Mouse (Mus musculus) lung, embryonic 16.5 days (tissue): Measurements from ENCODE around the gene Dop1b. TPM values are rescaled to one million over a fixed set of nuclear protein-coding genes. Genes with fewer than 3 reads are reported as not detected.

ENCODE experiments used
- ATAC-seq: fragments of 200-750 bp; cut with Nextera tagmentation; 2 replicates; pipeline ENCODE4 v1.8.0; 2017; ENCODE audit warnings: low read depth, mild to moderate bottlenecking, moderate library complexity
- H3K27ac ChIP-seq: fragments of 300-500 bp; sonication (generic); 2 replicates; pipeline ENCODE4 v1.5.1; 2014; ENCODE audit warnings: mild to moderate bottlenecking, control low read depth, low read length
- H3K27me3 ChIP-seq: fragments of 300-500 bp; sonication (generic); 2 replicates; pipeline ENCODE4 v1.6.1; 2014; ENCODE audit warnings: low read depth, low read length, mixed read lengths; ENCODE audit not compliant: control insufficient read depth, insufficient read depth
- H3K36me3 ChIP-seq: fragments of 300-500 bp; sonication (generic); 2 replicates; pipeline ENCODE4 v1.6.1; 2014; ENCODE audit warnings: low read length; ENCODE audit not compliant: control insufficient read depth, insufficient read depth
- H3K4me1 ChIP-seq: fragments of 300-500 bp; sonication (generic); replicated peaks from 2 replicates; pipeline ENCODE4 v1.6.1; 2014; ENCODE audit warnings: low read length, mixed read lengths; ENCODE audit not compliant: control insufficient read depth, insufficient read depth
- H3K4me2 ChIP-seq: fragments of 300-500 bp; sonication (generic); 2 replicates; pipeline ENCODE4 v1.6.1; 2014; ENCODE audit warnings: low read depth, low read length, control low read depth
- H3K4me3 ChIP-seq: fragments of 300-500 bp; sonication (generic); 2 replicates; pipeline ENCODE4 v1.5.1; 2014; ENCODE audit warnings: mild to moderate bottlenecking, low read length, control low read depth
- H3K9ac ChIP-seq: fragments of 300-500 bp; sonication (generic); 2 replicates; pipeline ENCODE4 v1.6.1; 2014; ENCODE audit warnings: low read length, control low read depth
- H3K9me3 ChIP-seq: fragments of 300-500 bp; sonication (generic); 2 replicates; pipeline ENCODE4 v1.6.1; 2016; ENCODE audit warnings: low read length; ENCODE audit not compliant: control insufficient read depth
- WGBS: fragments of 180-500 bp; shearing (Covaris S2); extraction: QIAGEN DNeasy Blood & Tissue Kit; methylation state at CpG from one replicate; pipeline ENCODE4 v1.1.7; 2014; 5-methylcytosine and 5-hydroxymethylcytosine counted together
- polyA plus RNA-seq: library from polyadenylated mRNA; unstranded; fragments of >200 nt; fragmentation: Nextera tagmentation; extraction: Ambion mirVana; gene quantifications from 2 replicates; pipeline ENCODE4 v1.2.1, GENCODE M21; 2015

Gene Dop1b
- polyA plus RNA-seq, 1 experiment from 2014 or later, result 19.3 TPM

GRCm38 (mm10) chr16:93763378-93763777 lies 51.7 kb downstream of the Dop1b start:
- ATAC-seq, result no peak
- Histone ChIP-seq H3K4me3 (no peak overlapping the region), H3K27me3 (no peaks in the 10 kb centered on the region), H3K9ac (no peak overlapping the region), H3K9me3 (no peaks in the 10 kb centered on the region), H3K27ac (no peak overlapping the region), H3K36me3 (peaks cover 7% of the 10 kb centered on the region), H3K4me1 (no peaks in the 10 kb centered on the region), H3K4me2 (no peak overlapping the region)
- 72% methylated on average over 6 of the region's 6 CpGs for whole genome bisulfite sequencing

- H3K27ac ChIP-seq, result no peak overlapping the region
- H3K9ac ChIP-seq, result no peak overlapping the region
- 0 out of 2 replicates have a peak, but pooled peaks have one; percentile 29 for ATAC-seq
- H3K4me3 ChIP-seq, result no peak overlapping the region
- no peaks in the 10 kb centered on the region for H3K4me1 ChIP-seq
- no peaks in the 10 kb centered on the region for H3K27me3 ChIP-seq
- no peaks in the 10 kb centered on the region for H3K9me3 ChIP-seq
- WGBS, result 39% methylated on average over 4 of the region's 4 CpGs
- no peak overlapping the region for H3K4me2 ChIP-seq
- H3K36me3 ChIP-seq, result peaks cover 7% of the 10 kb centered on the region
These were observed 52.9 kb downstream of the Dop1b start for GRCm38 (mm10) chr16:93764597-93764996.

DNA sequence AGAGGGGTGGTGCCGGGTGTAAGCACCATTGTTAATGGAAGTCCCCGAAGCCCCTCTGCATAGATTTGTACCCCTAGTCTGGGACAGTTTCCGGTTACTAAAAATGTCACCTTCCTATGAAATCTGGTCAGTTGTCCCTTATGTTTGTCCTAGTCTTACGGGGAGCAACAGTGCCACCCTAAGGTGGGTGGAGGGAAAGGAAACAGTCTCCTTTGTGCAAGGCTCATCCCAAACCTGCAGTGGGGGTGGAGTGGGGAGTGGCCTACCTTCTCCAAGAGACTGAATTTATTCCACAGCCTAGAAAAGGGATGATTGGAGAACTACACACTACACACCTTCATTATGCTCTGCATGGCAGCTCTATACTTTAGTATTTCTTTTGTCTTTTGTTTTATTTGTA lies 55.3 kb downstream of the Dop1b start:
- Histone ChIP-seq H3K4me2 (no peak overlapping the region), H3K4me1 (peaks cover 7% of the 10 kb centered on the region), H3K36me3 (peaks cover 5% of the 10 kb centered on the region), H3K9ac (no peak overlapping the region), H3K4me3 (no peak overlapping the region), H3K27me3 (no peaks in the 10 kb centered on the region), H3K27ac (no peak overlapping the region), H3K9me3 (no peaks in the 10 kb centered on the region)
- ATAC-seq, result no peak
- WGBS, result 39% methylated on average over 4 of the region's 4 CpGs

- 62% methylated on average over 6 of the region's 6 CpGs for WGBS
- Histone ChIP-seq H3K4me1 (peaks cover 7% of the 10 kb centered on the region), H3K27ac (no peak overlapping the region), H3K4me3 (no peak overlapping the region), H3K9ac (no peak overlapping the region), H3K27me3 (no peaks in the 10 kb centered on the region), H3K36me3 (peaks cover 5% of the 10 kb centered on the region), H3K4me2 (no peak overlapping the region), H3K9me3 (no peaks in the 10 kb centered on the region)
- ATAC-seq, result no peak
These were observed 55.8 kb downstream of the Dop1b start for GRCm38 (mm10) chr16:93767548-93767947.

DNA sequence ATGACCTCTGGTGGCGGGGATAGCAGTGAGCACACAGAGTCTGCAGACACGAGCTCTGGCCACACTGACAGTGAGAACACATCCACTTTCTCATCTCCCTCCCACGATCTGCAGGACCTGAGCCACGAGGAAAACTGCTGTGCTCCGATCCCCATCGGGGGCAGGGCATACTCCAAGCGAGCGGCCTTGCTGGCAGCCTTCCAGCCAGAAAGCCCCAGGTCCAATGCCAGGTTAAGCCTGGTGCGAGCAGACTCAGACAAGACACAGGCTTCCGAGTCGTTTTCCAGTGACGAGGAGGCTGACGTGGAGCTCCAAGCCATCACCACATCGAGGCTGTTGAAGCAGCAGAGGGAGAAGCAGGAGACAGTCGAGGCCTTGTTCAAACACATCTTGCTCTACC lies 57.9 kb downstream of the Dop1b start:
- peak overlapping the region; percentile 58; the same call in 1 of the 2 replicates for H3K27ac ChIP-seq
- H3K36me3 ChIP-seq, result peaks cover 2% of the 10 kb centered on the region
- peaks cover 7% of the 10 kb centered on the region for H3K4me1 ChIP-seq
- ATAC-seq, result no peak
- no peaks in the 10 kb centered on the region for H3K27me3 ChIP-seq
- no peaks in the 10 kb centered on the region for H3K9me3 ChIP-seq
- H3K9ac ChIP-seq, result peak overlapping the region; percentile 9; the same call in 1 of the 2 replicates
- WGBS, result 49% methylated on average over 15 of the region's 15 CpGs
- peak overlapping the region; percentile 20; the same call in 1 of the 2 replicates for H3K4me3 ChIP-seq
- H3K4me2 ChIP-seq, result no peak overlapping the region; the same call in 1 of the 2 replicates

DNA sequence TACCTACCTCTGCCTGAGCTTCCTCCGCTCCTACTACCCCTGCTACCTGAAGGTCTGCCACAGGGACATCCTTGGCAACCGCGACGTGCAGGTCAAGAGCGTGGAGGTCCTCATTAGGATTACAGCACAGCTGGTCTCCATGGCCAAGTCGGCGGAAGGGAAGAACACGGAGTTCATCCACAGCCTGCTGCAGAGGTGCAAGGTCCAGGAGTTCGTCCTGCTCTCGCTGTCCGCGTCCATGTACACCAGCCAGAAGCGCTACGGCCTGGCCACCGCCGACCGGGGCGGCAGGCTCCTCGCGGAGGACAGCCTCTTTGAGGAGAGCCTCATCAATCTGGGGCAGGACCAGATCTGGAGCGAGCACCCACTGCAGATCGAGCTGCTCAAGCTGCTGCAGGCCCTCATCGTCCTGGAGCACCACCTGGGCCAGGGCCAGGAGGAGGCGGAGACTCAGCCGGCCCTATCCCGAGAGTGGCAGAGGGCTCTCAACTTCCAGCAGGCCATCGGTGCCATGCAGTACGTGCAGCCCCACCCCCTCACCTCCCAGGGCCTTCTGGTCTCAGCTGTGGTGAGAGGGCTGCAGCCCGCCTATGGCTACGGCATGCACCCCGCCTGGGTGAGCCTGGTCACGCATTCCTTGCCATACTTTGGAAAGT lies 58.7 kb downstream of the Dop1b start:
- H3K9me3 ChIP-seq, result no peaks in the 10 kb centered on the region
- H3K9ac ChIP-seq, result peak overlapping the region; percentile 8; the same call in 1 of the 2 replicates
- H3K4me3 ChIP-seq, result peak overlapping the region; percentile 20; the same call in 1 of the 2 replicates
- H3K4me1 ChIP-seq, result peaks cover 7% of the 10 kb centered on the region
- no peaks in the 10 kb centered on the region for H3K27me3 ChIP-seq
- H3K4me2 ChIP-seq, result peak overlapping the region; percentile 41
- ATAC-seq, result peak; percentile 97
- H3K27ac ChIP-seq, result peak overlapping the region; percentile 58
- 51% methylated on average over 32 of the region's 32 CpGs for WGBS
- H3K36me3 ChIP-seq, result no peaks in the 10 kb centered on the region; the same call in none of the 2 replicates

- H3K4me1 ChIP-seq, result peaks cover 7% of the 10 kb centered on the region
- no peak for ATAC-seq
- WGBS, result 77% methylated on average over 5 of the region's 5 CpGs
These were observed 63.0 kb downstream of the Dop1b start for GRCm38 (mm10) chr16:93774658-93775057.

DNA sequence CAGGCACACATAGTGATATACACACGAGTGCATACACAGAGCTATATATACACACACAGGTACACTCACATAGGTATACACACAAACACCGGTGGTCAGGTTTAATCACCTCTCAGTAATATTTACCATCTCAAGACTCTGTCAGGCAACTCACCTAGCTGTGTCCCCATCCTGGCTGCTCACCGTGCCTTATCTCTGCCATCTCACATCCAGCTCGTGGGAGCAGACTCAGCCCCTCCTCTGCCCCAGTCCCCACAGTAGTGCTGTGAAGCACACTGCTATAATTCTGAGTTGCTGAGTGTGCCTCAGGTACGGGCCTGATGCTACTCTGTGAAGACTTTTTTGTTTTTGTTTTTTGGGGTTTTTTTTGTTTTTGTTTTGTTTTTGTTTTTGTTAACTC lies 64.8 kb downstream of the Dop1b start:
- Histone ChIP-seq H3K4me1 (no peaks in the 10 kb centered on the region), H3K9me3 (no peaks in the 10 kb centered on the region), H3K9ac (no peak overlapping the region), H3K36me3 (peaks cover 2% of the 10 kb centered on the region; the same call in 1 of the 2 replicates), H3K4me3 (no peak overlapping the region), H3K4me2 (no peak overlapping the region), H3K27me3 (no peaks in the 10 kb centered on the region), H3K27ac (no peak overlapping the region)
- WGBS, result 54% methylated on average over 5 of the region's 5 CpGs
- no peak for ATAC-seq

More at GRCm38 (mm10) chr16:93774658-93775057, 63.0 kb downstream of the Dop1b start:
- no peak overlapping the region for H3K27ac ChIP-seq
- no peak overlapping the region for H3K4me3 ChIP-seq
- no peak overlapping the region for H3K4me2 ChIP-seq
- H3K36me3 ChIP-seq, result peaks cover 2% of the 10 kb centered on the region; the same call in 1 of the 2 replicates
- no peak overlapping the region for H3K9ac ChIP-seq
- no peaks in the 10 kb centered on the region for H3K27me3 ChIP-seq
- H3K9me3 ChIP-seq, result no peaks in the 10 kb centered on the region

DNA sequence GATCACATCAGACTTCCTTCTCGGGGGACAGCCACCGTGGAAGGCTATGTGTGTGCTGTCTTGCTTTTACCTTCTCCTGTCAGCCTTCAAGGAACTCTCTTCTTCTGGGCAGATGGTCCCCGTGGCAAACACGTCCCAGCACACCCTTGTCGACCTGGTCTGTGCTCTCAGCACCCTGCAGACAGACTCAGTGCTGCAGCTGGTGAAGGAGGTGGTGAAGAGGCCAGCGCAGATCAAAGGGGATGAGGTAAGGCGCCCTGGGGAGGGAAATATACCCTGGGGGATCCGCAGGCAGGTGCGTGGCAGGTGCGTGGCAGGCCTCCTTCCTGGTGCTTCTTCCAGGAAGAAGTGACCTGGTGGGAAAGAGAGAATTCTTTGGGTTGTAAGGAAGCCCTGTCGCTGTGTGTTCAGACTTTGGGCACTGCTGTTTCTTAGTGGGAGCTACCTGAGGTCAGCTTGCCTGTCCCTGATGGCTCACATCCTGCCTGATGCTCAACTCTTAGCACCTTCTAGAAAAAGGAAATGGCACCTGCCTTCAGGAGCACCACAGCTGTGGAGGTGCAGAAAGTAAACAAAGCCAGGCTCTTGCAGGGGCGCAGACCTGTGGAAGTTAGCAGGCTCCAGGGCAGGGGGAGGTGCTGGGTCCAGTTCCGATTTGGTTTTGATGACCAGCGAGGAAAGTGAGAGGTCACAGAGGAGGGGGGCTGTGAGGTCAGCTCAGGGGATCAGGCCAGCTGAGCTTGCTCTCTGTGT lies 65.7 kb downstream of the Dop1b start:
- WGBS, result 39% methylated on average over 14 of the region's 14 CpGs
- ATAC-seq, result 0 out of 2 replicates have a peak, but pooled peaks have one; percentile 27
- Histone ChIP-seq H3K4me3 (no peak overlapping the region), H3K9me3 (no peaks in the 10 kb centered on the region), H3K36me3 (peaks cover 2% of the 10 kb centered on the region; the same call in 1 of the 2 replicates), H3K27ac (no peak overlapping the region), H3K4me2 (no peak overlapping the region), H3K9ac (no peak overlapping the region), H3K4me1 (no peaks in the 10 kb centered on the region), H3K27me3 (no peaks in the 10 kb centered on the region)
